27 mouse cellular contexts compared by ENCODE assay signal in genomic region chr8:108837788-108838187, GRCm38 (mm10).
A peak's percentile ranks its signal among the peaks of the same experiment; 100 is the strongest.
DNase-seq lines count a peak whose midpoint lies in the region; ATAC-seq and TF ChIP-seq lines count a peak whose summit lies in the region.
"Had no signal": no experiment of that assay in that cellular context is flagged by ENCODE, and none has a peak within 500 bp of the region (broad histone marks: within the 10 kb centered on the region; RNA-seq: fewer than 3 reads in every experiment).

No protein-coding gene starts in this region.

- H3K36me3 ChIP-seq in hindbrain, embryonic 12.5 days, result 0 out of 2 replicates have a peak, but pooled peaks cover 9% of the 10 kb centered on the region
- H3K36me3 ChIP-seq in hindbrain, embryonic 14.5 days (replicated peaks; ENCODE audit: control insufficient read depth, insufficient read depth), result no peaks in the 10 kb centered on the region
- H3K36me3 ChIP-seq in midbrain, embryonic 10.5 days, result peaks cover 22% of the 10 kb centered on the region
- H3K36me3 ChIP-seq in midbrain, postnatal 0 days (ENCODE audit: insufficient read depth, low read length), result no peaks in the 10 kb centered on the region
- H3K36me3 ChIP-seq in midbrain, embryonic 16.5 days (ENCODE audit: control insufficient read depth, insufficient read depth, low read length), result no peaks in the 10 kb centered on the region
- no peaks in the 10 kb centered on the region for H3K36me3 ChIP-seq in neural tube, embryonic 15.5 days
- H3K36me3 ChIP-seq: intestine, embryonic 15.5 days had no signal

- 24% methylated on average over 10 of the region's 10 CpGs for WGBS in hindbrain, embryonic 12.5 days
- 21% methylated on average over 10 of the region's 10 CpGs for WGBS in hindbrain, embryonic 14.5 days
- 37% methylated on average over 10 of the region's 10 CpGs for WGBS in midbrain, embryonic 10.5 days
- 25% methylated on average over 10 of the region's 10 CpGs for WGBS in midbrain, postnatal 0 days
- WGBS in midbrain, embryonic 16.5 days, result 19% methylated on average over 10 of the region's 10 CpGs
- 17% methylated on average over 10 of the region's 10 CpGs for WGBS in neural tube, embryonic 15.5 days

- H3K4me3 ChIP-seq in hindbrain, embryonic 12.5 days, result no peak overlapping the region
- H3K4me3 ChIP-seq in hindbrain, embryonic 14.5 days (replicated peaks; ENCODE audit: low read length), result no peak overlapping the region
- H3K4me3 ChIP-seq in midbrain, embryonic 10.5 days, result no peak overlapping the region
- no peak overlapping the region for H3K4me3 ChIP-seq in midbrain, postnatal 0 days (ENCODE audit: low read depth, low read length)
- H3K4me3 ChIP-seq in midbrain, embryonic 16.5 days (ENCODE audit: low read depth, low read length), result no peak overlapping the region
- no peak overlapping the region for H3K4me3 ChIP-seq in neural tube, embryonic 15.5 days (replicated peaks)
- H3K4me3 ChIP-seq: embryonic facial prominence, embryonic 12.5 days; erythroblast, embryonic 14.5 days; heart, embryonic 12.5 days; intestine, embryonic 15.5 days; limb, embryonic 13.5 days; liver, embryonic 12.5 days had no signal

- no peak for DNase-seq in hindbrain, embryonic 14.5 days (ENCODE audit: low spot score)
- DNase-seq in midbrain, embryonic 10.5 days (ENCODE audit: low spot score), result no peak
- DNase-seq in midbrain, postnatal 0 days (ENCODE audit: low spot score), result no peak
- no peak for DNase-seq in layer of hippocampus, postnatal 10 days (ENCODE audit: low spot score in 2 of 2)
- DNase-seq: adrenal gland, adult 8-10 months; cerebellum, adult 18-20 months; cerebellum, postnatal 14 days; gastrocnemius, postnatal 25 days; heart, adult 18-20 months; heart, postnatal 10 days; kidney, adult 9 months; layer of hippocampus, postnatal 36 days; lung, adult 18-20 months; lung, postnatal 10 days; right cerebral cortex, adult 18-20 months; right cerebral cortex, postnatal 4 days; thymus, postnatal 25 days had no signal

- peaks cover 29% of the 10 kb centered on the region for H3K4me1 ChIP-seq in hindbrain, embryonic 12.5 days
- peaks cover 15% of the 10 kb centered on the region for H3K4me1 ChIP-seq in hindbrain, embryonic 14.5 days (replicated peaks; ENCODE audit: control insufficient read depth, insufficient read depth, low read length)
- H3K4me1 ChIP-seq in midbrain, embryonic 10.5 days, result peaks cover 32% of the 10 kb centered on the region
- H3K4me1 ChIP-seq in midbrain, postnatal 0 days (ENCODE audit: insufficient read depth, low read length), result no peaks in the 10 kb centered on the region; the same call in 1 of the 2 replicates
- H3K4me1 ChIP-seq in midbrain, embryonic 16.5 days (ENCODE audit: control insufficient read depth, insufficient read depth, low read length), result peaks cover 24% of the 10 kb centered on the region
- H3K4me1 ChIP-seq in neural tube, embryonic 15.5 days, result peaks cover 21% of the 10 kb centered on the region
- H3K4me1 ChIP-seq: liver, embryonic 12.5 days had no signal

- no peak for TF ChIP-seq CTCF in midbrain, postnatal 0 days (IDR thresholded peaks at IDR 0.05)

- H3K4me2 ChIP-seq in hindbrain, embryonic 12.5 days (replicated peaks), result no peak overlapping the region
- H3K4me2 ChIP-seq in hindbrain, embryonic 14.5 days (replicated peaks), result no peak overlapping the region
- no peak overlapping the region for H3K4me2 ChIP-seq in midbrain, postnatal 0 days (ENCODE audit: low read depth, low read length, poor library complexity, severe bottlenecking)
- no peak overlapping the region for H3K4me2 ChIP-seq in midbrain, embryonic 16.5 days (ENCODE audit: low read length)
- H3K4me2 ChIP-seq in neural tube, embryonic 15.5 days, result no peak overlapping the region
- H3K4me2 ChIP-seq: embryonic facial prominence, embryonic 12.5 days; heart, embryonic 12.5 days; intestine, embryonic 15.5 days; limb, embryonic 13.5 days; liver, embryonic 12.5 days had no signal

- H3K9ac ChIP-seq in hindbrain, embryonic 12.5 days, result no peak overlapping the region
- H3K9ac ChIP-seq in hindbrain, embryonic 14.5 days, result no peak overlapping the region
- no peak overlapping the region for H3K9ac ChIP-seq in midbrain, postnatal 0 days (replicated peaks; ENCODE audit: low read length, poor library complexity, severe bottlenecking)
- no peak overlapping the region for H3K9ac ChIP-seq in midbrain, embryonic 16.5 days (ENCODE audit: low read depth, low read length)
- H3K9ac ChIP-seq in neural tube, embryonic 15.5 days (replicated peaks), result no peak overlapping the region
- H3K9ac ChIP-seq: embryonic facial prominence, embryonic 12.5 days; heart, embryonic 12.5 days; intestine, embryonic 15.5 days; liver, embryonic 12.5 days had no signal

- no peak overlapping the region for H3K27ac ChIP-seq in hindbrain, embryonic 12.5 days
- H3K27ac ChIP-seq in hindbrain, embryonic 14.5 days, result no peak overlapping the region
- 0 out of 2 replicates have a peak overlapping the region, but pooled peaks have one; percentile 46 for H3K27ac ChIP-seq in midbrain, embryonic 10.5 days (replicated peaks)
- H3K27ac ChIP-seq in midbrain, postnatal 0 days (ENCODE audit: low read depth, low read length), result no peak overlapping the region
- 0 out of 2 replicates have a peak overlapping the region, but pooled peaks have one; percentile 28 for H3K27ac ChIP-seq in midbrain, embryonic 16.5 days (ENCODE audit: low read length)
- 0 out of 2 replicates have a peak overlapping the region, but pooled peaks have one; percentile 18 for H3K27ac ChIP-seq in neural tube, embryonic 15.5 days (replicated peaks)
- H3K27ac ChIP-seq: embryonic facial prominence, embryonic 12.5 days; intestine, embryonic 15.5 days; limb, embryonic 13.5 days; liver, embryonic 12.5 days had no signal

- no peaks in the 10 kb centered on the region; the same call in 1 of the 2 replicates for H3K27me3 ChIP-seq in hindbrain, embryonic 12.5 days
- H3K27me3 ChIP-seq in hindbrain, embryonic 14.5 days (ENCODE audit: control insufficient read depth, insufficient read depth, low read length), result no peaks in the 10 kb centered on the region
- H3K27me3 ChIP-seq in midbrain, embryonic 10.5 days (ENCODE audit: low read depth, poor library complexity, severe bottlenecking), result no peaks in the 10 kb centered on the region; the same call in 1 of the 2 replicates
- no peaks in the 10 kb centered on the region for H3K27me3 ChIP-seq in midbrain, postnatal 0 days (ENCODE audit: insufficient read depth, low read length)
- no peaks in the 10 kb centered on the region for H3K27me3 ChIP-seq in midbrain, embryonic 16.5 days (ENCODE audit: control insufficient read depth, insufficient read depth, low read depth, low read length)
- 0 out of 2 replicates have a peak, but pooled peaks cover 3% of the 10 kb centered on the region for H3K27me3 ChIP-seq in neural tube, embryonic 15.5 days (replicated peaks)
- H3K27me3 ChIP-seq: embryonic facial prominence, embryonic 12.5 days; heart, embryonic 12.5 days; intestine, embryonic 15.5 days; limb, embryonic 13.5 days; liver, embryonic 12.5 days had no signal

- peak; percentile 21; the same call in 1 of the 2 replicates for ATAC-seq in hindbrain, embryonic 12.5 days (ENCODE audit: low FRiP score)
- no peak for ATAC-seq in hindbrain, embryonic 14.5 days (ENCODE audit: low FRiP score)
- no peak for ATAC-seq in midbrain, postnatal 0 days (ENCODE audit: low FRiP score)
- 0 out of 2 replicates have a peak, but pooled peaks have one; percentile 23 for ATAC-seq in midbrain, embryonic 16.5 days
- ATAC-seq in neural tube, embryonic 15.5 days (ENCODE audit: low FRiP score), result no peak; the same call in 1 of the 2 replicates
- ATAC-seq: activated CD4-positive, CD25-positive, alpha-beta regulatory T cell, adult 4 months; intestine, embryonic 15.5 days; liver, embryonic 12.5 days had no signal

- H3K9me3 ChIP-seq in hindbrain, embryonic 12.5 days (replicated peaks), result no peaks in the 10 kb centered on the region
- no peaks in the 10 kb centered on the region for H3K9me3 ChIP-seq in hindbrain, embryonic 14.5 days (ENCODE audit: control insufficient read depth, low read length)
- no peaks in the 10 kb centered on the region for H3K9me3 ChIP-seq in midbrain, embryonic 10.5 days (replicated peaks)
- H3K9me3 ChIP-seq in midbrain, postnatal 0 days (ENCODE audit: low read length), result no peaks in the 10 kb centered on the region
- H3K9me3 ChIP-seq in midbrain, embryonic 16.5 days (replicated peaks; ENCODE audit: control insufficient read depth, low read length, poor library complexity, severe bottlenecking), result no peaks in the 10 kb centered on the region
- no peaks in the 10 kb centered on the region for H3K9me3 ChIP-seq in neural tube, embryonic 15.5 days (replicated peaks)
- H3K9me3 ChIP-seq: embryonic facial prominence, embryonic 12.5 days; heart, embryonic 12.5 days; intestine, embryonic 15.5 days; limb, embryonic 13.5 days; liver, embryonic 12.5 days had no signal

Comparison
In these comparisons a context has a peak if more than half of its experiments do, and no peak if none do; other contexts are left out.
1. ATAC-seq: peak in hindbrain, embryonic 12.5 days (single experiment) and midbrain, embryonic 16.5 days (single experiment); none in hindbrain, embryonic 14.5 days (single experiment), midbrain, postnatal 0 days (single experiment) and neural tube, embryonic 15.5 days (single experiment).
2. H3K27ac ChIP-seq: peak in midbrain, embryonic 10.5 days (single experiment), midbrain, embryonic 16.5 days (single experiment) and neural tube, embryonic 15.5 days (single experiment); none in hindbrain, embryonic 12.5 days (single experiment), hindbrain, embryonic 14.5 days (single experiment) and midbrain, postnatal 0 days (single experiment).